Mouse (Mus musculus): ENCODE results near the gene Mdm2. TPM values are rescaled to one million over a fixed set of nuclear protein-coding genes. Genes with fewer than 3 reads are reported as not detected.
A peak's percentile ranks its signal among the peaks of the same experiment; 100 is the strongest.

Mdm2 gene
- total and polyA plus RNA-seq, 3 experiments: 35.3 to 601 (median 42.2) TPM

DNA sequence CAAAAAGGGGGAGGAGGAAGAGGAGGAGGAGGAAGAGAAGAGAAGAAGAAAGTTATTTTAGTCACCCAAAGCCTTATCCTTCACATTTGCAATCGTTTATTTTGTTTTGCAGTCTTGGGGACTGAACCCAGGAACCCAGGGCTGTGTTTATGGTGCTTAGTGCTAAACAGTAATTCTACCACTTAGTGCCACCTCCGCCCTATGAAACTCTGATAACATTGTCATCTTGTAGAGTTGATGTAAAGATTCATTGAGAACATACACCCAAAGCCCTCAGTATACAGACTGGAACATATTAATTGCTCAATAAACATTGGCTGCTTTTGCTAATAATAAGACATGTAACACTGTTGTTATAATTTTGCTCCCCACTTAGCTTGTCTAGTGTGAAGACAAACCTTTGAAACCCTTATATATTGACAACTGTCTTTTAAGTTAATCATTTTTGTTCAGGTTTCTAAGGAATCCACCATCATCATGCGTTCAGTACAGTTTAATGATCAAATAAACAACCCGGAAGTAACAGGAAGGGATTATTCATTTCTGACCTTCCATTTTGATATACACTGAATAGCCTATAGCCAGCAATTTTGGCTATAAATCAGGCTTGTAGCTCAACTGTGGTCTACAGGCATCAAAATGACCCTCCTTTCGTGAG, 31.4 kb downstream of the Mdm2 start:
- no peak overlapping the region for H3K4me3 ChIP-seq (ENCODE audit: control insufficient read depth in 1 of 2, insufficient read depth in 1 of 2, low read depth in 2 of 2, low read length in 2 of 2)
- peaks cover 0 to 22% of the 10 kb centered on the region in 2 experiments; a peak in 2 of 4 replicates for H3K36me3 ChIP-seq (ENCODE audit: control insufficient read depth in 1 of 2, insufficient read depth in 2 of 2, low read length in 2 of 2)
- TF ChIP-seq BHLHE40 (IDR thresholded peaks at IDR 0.05; ENCODE audit: borderline replicate concordance, low read depth, low read length): no peak
- no peak for TF ChIP-seq UBTF (IDR thresholded peaks at IDR 0.05; ENCODE audit: borderline replicate concordance, insufficient read depth, low read depth, low read length)
- no peak for TF ChIP-seq E2F4 (IDR thresholded peaks at IDR 0.05; ENCODE audit: borderline replicate concordance, low read depth, low read length)
- TF ChIP-seq TBP (IDR thresholded peaks at IDR 0.05; ENCODE audit: low read depth, low read length): no peak
- no peak for TF ChIP-seq ZKSCAN1 (IDR thresholded peaks at IDR 0.05; ENCODE audit: low read depth, low read length)
- TF ChIP-seq EP300 (IDR thresholded peaks at IDR 0.05; ENCODE audit: low read depth in 1 of 2, low read length in 2 of 2): no peak
- TF ChIP-seq MYC (IDR thresholded peaks at IDR 0.05; ENCODE audit: low read depth, low read length): no peak
- H3K27me3 ChIP-seq (ENCODE audit: control insufficient read depth in 1 of 2, insufficient read depth in 2 of 2, low read length in 2 of 2): no peaks in the 10 kb centered on the region
- H3K27ac ChIP-seq (ENCODE audit: control insufficient read depth, low read depth, low read length): no peak overlapping the region
- peaks cover 6 to 26% of the 10 kb centered on the region in 2 experiments for H3K4me1 ChIP-seq (ENCODE audit: control insufficient read depth in 1 of 2, insufficient read depth in 2 of 2, low read length in 2 of 2)
- no peaks in the 10 kb centered on the region for H3K79me2 ChIP-seq (ENCODE audit: control insufficient read depth, insufficient read depth, low read length, poor library complexity)
- H3K9me3 ChIP-seq (replicated peaks; ENCODE audit: insufficient read depth, low read length): no peaks in the 10 kb centered on the region
- DNase-seq (ENCODE audit: low read depth, low spot score): no peak
- no peak overlapping the region for H3K9ac ChIP-seq (ENCODE audit: control insufficient read depth, low read depth, low read length, poor library complexity, severe bottlenecking)

DNA sequence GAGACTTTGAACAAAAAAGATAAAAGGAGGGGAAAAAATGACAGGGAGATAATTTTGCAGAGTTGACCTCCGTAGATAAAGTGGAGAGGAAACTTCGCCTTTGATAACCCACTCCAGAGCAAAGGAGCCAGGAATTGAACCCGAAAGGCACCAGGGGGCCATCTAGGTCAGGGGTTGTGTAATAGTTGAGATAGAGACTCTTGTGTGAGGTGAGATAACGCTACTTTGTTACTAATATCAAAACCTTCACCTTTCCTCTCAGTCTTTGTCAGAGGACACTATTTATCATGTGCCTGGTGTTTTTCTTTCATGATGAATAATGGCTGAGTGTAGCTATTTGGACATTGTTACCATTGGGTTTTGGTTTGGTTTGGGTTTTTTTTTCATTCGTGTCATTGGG, 32.2 kb downstream of the Mdm2 start:
- Histone ChIP-seq H3K4me3 (ENCODE audit: control insufficient read depth in 1 of 2, insufficient read depth in 1 of 2, low read depth in 2 of 2, low read length in 2 of 2) (no peak overlapping the region; a peak in 2 of 4 replicates), H3K9ac (ENCODE audit: control insufficient read depth, low read depth, low read length, poor library complexity, severe bottlenecking) (no peak overlapping the region), H3K9me3 (replicated peaks; ENCODE audit: insufficient read depth, low read length) (no peaks in the 10 kb centered on the region), H3K27me3 (ENCODE audit: control insufficient read depth in 1 of 2, insufficient read depth in 2 of 2, low read length in 2 of 2) (no peaks in the 10 kb centered on the region), H3K79me2 (ENCODE audit: control insufficient read depth, insufficient read depth, low read length, poor library complexity) (no peaks in the 10 kb centered on the region), H3K4me1 (ENCODE audit: control insufficient read depth in 1 of 2, insufficient read depth in 2 of 2, low read length in 2 of 2) (peaks cover 6 to 26% of the 10 kb centered on the region in 2 experiments), H3K36me3 (ENCODE audit: control insufficient read depth in 1 of 2, insufficient read depth in 2 of 2, low read length in 2 of 2) (peaks cover 0 to 22% of the 10 kb centered on the region in 2 experiments; a peak in 2 of 4 replicates), H3K27ac (ENCODE audit: control insufficient read depth, low read depth, low read length) (peak overlapping the region; percentile 65)
- peak; percentile 47 for DNase-seq (ENCODE audit: low read depth, low spot score)
- no peak for TF ChIP-seq POLR2A (IDR thresholded peaks at IDR 0.05; ENCODE audit: control insufficient read depth in 1 of 2, insufficient read depth in 1 of 2, low read depth in 1 of 2, low read length in 2 of 2, poor library complexity in 1 of 2)
- TF ChIP-seq BHLHE40 (IDR thresholded peaks at IDR 0.05; ENCODE audit: borderline replicate concordance, low read depth, low read length): 0 out of 2 replicates have a peak, but pooled peaks have one; percentile 16
- TF ChIP-seq TCF12 (IDR thresholded peaks at IDR 0.05; ENCODE audit: low read depth, low read length): peak; percentile 84
- TF ChIP-seq TAL1 (IDR thresholded peaks at IDR 0.05; ENCODE audit: low read length): peak; percentile 22
- TF ChIP-seq SIN3A (IDR thresholded peaks at IDR 0.05; ENCODE audit: low read length): no peak; the same call in 1 of the 2 replicates
- no peak for TF ChIP-seq CHD1 (IDR thresholded peaks at IDR 0.05; ENCODE audit: low read depth, low read length)
- TF ChIP-seq TBP (IDR thresholded peaks at IDR 0.05; ENCODE audit: low read depth, low read length): 0 out of 2 replicates have a peak, but pooled peaks have one; percentile 3
- no peak for TF ChIP-seq E2F4 (IDR thresholded peaks at IDR 0.05; ENCODE audit: borderline replicate concordance, low read depth, low read length)
- TF ChIP-seq EP300 (IDR thresholded peaks at IDR 0.05; ENCODE audit: low read depth in 1 of 2, low read length in 2 of 2): peak; percentile 77 to 78; a peak in 3 of 4 replicates
- no peak for TF ChIP-seq MEF2A (IDR thresholded peaks at IDR 0.05; ENCODE audit: extremely low read depth, insufficient replicate concordance, low read depth, low read length, poor library complexity, severe bottlenecking)
- no peak for TF ChIP-seq SMC3 (IDR thresholded peaks at IDR 0.05; ENCODE audit: low read depth, low read length)
- no peak for TF ChIP-seq USF1 (IDR thresholded peaks at IDR 0.05; ENCODE audit: low read depth, low read length)
- peak; percentile 5; the same call in 1 of the 2 replicates for TF ChIP-seq ZNF384 (IDR thresholded peaks at IDR 0.05; ENCODE audit: low read depth, low read length)
- TF ChIP-seq MAX (IDR thresholded peaks at IDR 0.05; ENCODE audit: low read length): no peak
- TF ChIP-seq MAZ (IDR thresholded peaks at IDR 0.05; ENCODE audit: low read depth, low read length): no peak
- TF ChIP-seq NELFE (IDR thresholded peaks at IDR 0.05; ENCODE audit: low read depth, low read length): no peak
- TF ChIP-seq CTCF (IDR thresholded peaks at IDR 0.05 in 2 of 3, conservative IDR thresholded peaks at IDR 0.05 in 1 of 3; ENCODE audit: control insufficient read depth in 1 of 3, insufficient read depth in 1 of 3, low read depth in 2 of 3, low read length in 3 of 3, poor library complexity in 1 of 3, severe bottlenecking in 1 of 3): no peak
- TF ChIP-seq RCOR1 (IDR thresholded peaks at IDR 0.05; ENCODE audit: low read depth, low read length): no peak
- no peak for TF ChIP-seq NRF1 (IDR thresholded peaks at IDR 0.05; ENCODE audit: insufficient read depth, low read depth, low read length, poor library complexity, severe bottlenecking)
- no peak for TF ChIP-seq GABPA (IDR thresholded peaks at IDR 0.05; ENCODE audit: low read depth, low read length)
- peak; percentile 68 for TF ChIP-seq ETS1 (IDR thresholded peaks at IDR 0.05; ENCODE audit: low read depth, low read length)
- 0 out of 2 replicates have a peak, but pooled peaks have one; percentile 26 for TF ChIP-seq MXI1 (IDR thresholded peaks at IDR 0.05; ENCODE audit: low read depth, low read length)
- peak; percentile 84 for TF ChIP-seq GATA1 (IDR thresholded peaks at IDR 0.05; ENCODE audit: low read depth, low read length)
